Mouse (Mus musculus): ENCODE measurements around the gene Inafm1.
A peak's percentile ranks its signal among the peaks of the same experiment; 100 is the strongest.

DNA sequence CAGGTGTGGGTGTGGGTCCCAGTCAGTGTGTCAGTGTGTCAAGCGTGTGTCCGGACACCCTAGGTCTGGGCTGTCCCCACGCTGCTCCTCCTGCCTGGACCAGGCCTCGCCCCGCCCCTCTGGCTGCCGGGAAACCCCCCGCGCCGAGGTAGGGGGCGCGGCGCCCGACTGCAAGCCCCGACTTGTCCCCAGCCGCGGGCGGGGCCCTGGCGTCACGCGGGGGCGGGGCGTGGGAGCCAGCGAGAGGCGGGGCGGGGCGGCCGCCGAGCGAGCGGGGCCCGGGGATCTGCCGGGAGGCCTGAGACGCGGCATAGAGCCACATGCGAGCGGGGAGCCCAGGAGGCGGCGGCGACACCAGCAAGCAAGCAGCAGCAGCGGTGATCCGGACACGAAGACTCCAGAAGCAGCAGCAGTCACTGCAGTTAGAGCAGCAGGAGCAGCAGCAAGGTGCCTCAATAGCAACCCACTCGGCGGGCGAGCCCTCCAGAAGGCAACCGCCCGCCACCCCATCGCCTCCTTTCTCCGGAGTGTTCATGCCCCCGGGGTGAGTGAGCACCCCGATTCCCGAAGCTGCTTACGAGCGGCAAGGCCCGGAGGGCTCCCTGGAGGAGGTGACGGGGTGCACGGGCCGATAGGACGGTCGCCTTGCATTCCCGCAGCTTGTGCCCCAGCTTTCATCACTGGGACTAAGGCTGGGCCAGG is 36.1 kb upstream of the Inafm1 start:
- no peak for TF ChIP-seq MAFK (IDR thresholded peaks at IDR 0.05; ENCODE audit: insufficient read depth, low read depth, low read length)
- TF ChIP-seq HCFC1 (IDR thresholded peaks at IDR 0.05; ENCODE audit: borderline replicate concordance, insufficient read depth, low read length): peak; percentile 22; the same call in 1 of the 2 replicates
- no peak for TF ChIP-seq ZNF384 (IDR thresholded peaks at IDR 0.05; ENCODE audit: low read depth, low read length)
- TF ChIP-seq ZC3H11A (IDR thresholded peaks at IDR 0.05; ENCODE audit: borderline replicate concordance, low read depth, low read length): no peak
